9 mouse cellular contexts compared by ENCODE assay signal in genomic region chr11:70024151-70024514, GRCm38 (mm10). TPM values are rescaled to one million over a fixed set of nuclear protein-coding genes. Genes with fewer than 3 reads are reported as not detected.
A peak's percentile ranks its signal among the peaks of the same experiment; 100 is the strongest.
DNase-seq lines count a peak whose midpoint lies in the region; ATAC-seq and TF ChIP-seq lines count a peak whose summit lies in the region.
"Had no signal": no experiment of that assay in that cellular context is flagged by ENCODE, and none has a peak within 500 bp of the region (broad histone marks: within the 10 kb centered on the region; RNA-seq: fewer than 3 reads in every experiment).

No protein-coding gene starts in this region.

- peak overlapping the region; percentile 63 for H3K4me2 ChIP-seq in kidney, embryonic 15.5 days
- peak overlapping the region; percentile 68 for H3K4me2 ChIP-seq in forebrain, embryonic 13.5 days
- H3K4me2 ChIP-seq in intestine, postnatal 0 days (replicated peaks; ENCODE audit: low read depth): peak overlapping the region; percentile 50
- peak overlapping the region; percentile 70 for H3K4me2 ChIP-seq in neural tube, embryonic 13.5 days

- H3K9me3 ChIP-seq in kidney, embryonic 15.5 days (replicated peaks): no peaks in the 10 kb centered on the region
- H3K9me3 ChIP-seq in forebrain, embryonic 13.5 days (replicated peaks): no peaks in the 10 kb centered on the region
- H3K9me3 ChIP-seq in intestine, postnatal 0 days (ENCODE audit: control insufficient read depth): no peaks in the 10 kb centered on the region
- no peaks in the 10 kb centered on the region for H3K9me3 ChIP-seq in neural tube, embryonic 13.5 days

- no peak overlapping the region for H3K27ac ChIP-seq in kidney, embryonic 15.5 days
- H3K27ac ChIP-seq in forebrain, embryonic 13.5 days: peak overlapping the region; percentile 48
- H3K27ac ChIP-seq in intestine, postnatal 0 days (ENCODE audit: low read depth, low read length): no peak overlapping the region
- H3K27ac ChIP-seq in neural tube, embryonic 13.5 days (replicated peaks): peak overlapping the region; percentile 79

- TF ChIP-seq CTCF in intestine, postnatal 0 days (IDR thresholded peaks at IDR 0.05; ENCODE audit: low read depth): no peak

- ATAC-seq in kidney, embryonic 15.5 days (replicated peaks; ENCODE audit: low FRiP score): no peak
- no peak for ATAC-seq in forebrain, embryonic 13.5 days
- no peak for ATAC-seq in intestine, postnatal 0 days
- ATAC-seq in neural tube, embryonic 13.5 days (ENCODE audit: low read depth): no peak

- peaks cover 87% of the 10 kb centered on the region for H3K4me1 ChIP-seq in kidney, embryonic 15.5 days
- peaks cover 90% of the 10 kb centered on the region for H3K4me1 ChIP-seq in forebrain, embryonic 13.5 days
- 0 out of 2 replicates have a peak, but pooled peaks cover 4% of the 10 kb centered on the region for H3K4me1 ChIP-seq in intestine, postnatal 0 days (replicated peaks; ENCODE audit: control insufficient read depth, insufficient read depth, low read length)
- peaks cover 94% of the 10 kb centered on the region for H3K4me1 ChIP-seq in neural tube, embryonic 13.5 days (replicated peaks)

- peak overlapping the region; percentile 37 for H3K4me3 ChIP-seq in kidney, embryonic 15.5 days (replicated peaks)
- H3K4me3 ChIP-seq in forebrain, embryonic 13.5 days: peak overlapping the region; percentile 37
- peak overlapping the region; percentile 20; the same call in 1 of the 2 replicates for H3K4me3 ChIP-seq in intestine, postnatal 0 days (ENCODE audit: low read depth, low read length)
- peak overlapping the region; percentile 39 for H3K4me3 ChIP-seq in neural tube, embryonic 13.5 days

- DNase-seq in kidney, postnatal 36 days: no peak
- DNase-seq in adrenal gland, adult 8-10 months: no peak
- DNase-seq in adrenal gland, postnatal 14 days: no peak

- no peaks in the 10 kb centered on the region for H3K27me3 ChIP-seq in kidney, embryonic 15.5 days
- H3K27me3 ChIP-seq in forebrain, embryonic 13.5 days: no peaks in the 10 kb centered on the region
- peaks cover 28% of the 10 kb centered on the region for H3K27me3 ChIP-seq in intestine, postnatal 0 days (replicated peaks; ENCODE audit: control insufficient read depth, insufficient read depth, low read length)
- H3K27me3 ChIP-seq in neural tube, embryonic 13.5 days: no peaks in the 10 kb centered on the region

- 17% methylated on average over 6 of the region's 6 CpGs for WGBS in kidney, embryonic 15.5 days
- 13% methylated on average over 6 of the region's 6 CpGs for WGBS in forebrain, embryonic 13.5 days
- WGBS in intestine, postnatal 0 days: 24% methylated on average over 6 of the region's 6 CpGs
- WGBS in neural tube, embryonic 13.5 days: 14% methylated on average over 6 of the region's 6 CpGs

- no peaks in the 10 kb centered on the region for H3K36me3 ChIP-seq in kidney, embryonic 15.5 days
- no peaks in the 10 kb centered on the region for H3K36me3 ChIP-seq in forebrain, embryonic 13.5 days (ENCODE audit: poor library complexity, severe bottlenecking)
- no peaks in the 10 kb centered on the region for H3K36me3 ChIP-seq in intestine, postnatal 0 days (ENCODE audit: control insufficient read depth, insufficient read depth)
- no peaks in the 10 kb centered on the region for H3K36me3 ChIP-seq in neural tube, embryonic 13.5 days

- H3K9ac ChIP-seq in kidney, embryonic 15.5 days: peak overlapping the region; percentile 31; the same call in 1 of the 2 replicates
- peak overlapping the region; percentile 66 for H3K9ac ChIP-seq in forebrain, embryonic 13.5 days
- H3K9ac ChIP-seq in intestine, postnatal 0 days (ENCODE audit: low read depth, low read length): peak overlapping the region; percentile 7; the same call in 1 of the 2 replicates
- H3K9ac ChIP-seq in neural tube, embryonic 13.5 days: peak overlapping the region; percentile 71

RNA-seq across cellular contexts. Expression of gene Dlg4, which starts 7.4 kb away (rescaled TPM):
- polyA plus RNA-seq in kidney, embryonic 15.5 days (2015; fragmentation: Nextera tagmentation; extraction: Ambion mirVana): 12.9 and 15.2 TPM in 2 replicates
- polyA plus RNA-seq in forebrain, embryonic 13.5 days (2015; fragmentation: Nextera tagmentation; extraction: Ambion mirVana): 26.2 and 31.1 TPM in 2 replicates
- polyA plus RNA-seq in intestine, postnatal 0 days (2015; fragmentation: Nextera tagmentation; extraction: Ambion mirVana): 1.4 and 1.8 TPM in 2 replicates
- 23.1 and 23.5 TPM in 2 replicates for polyA plus RNA-seq in neural tube, embryonic 13.5 days (2015; fragmentation: Nextera tagmentation; extraction: Ambion mirVana)
- 10 to 100 TPM; 25.7 to 65.4 (median 45.9) TPM for total RNA-seq in adrenal gland, adult 8-10 months (2022)
- 31.9 and 37.0 TPM in 2 replicates for total RNA-seq in adrenal gland, postnatal 14 days (2021)

RNA-seq across cellular contexts. Expression of gene Acadvl, which starts 8.9 kb away (rescaled TPM):
- polyA plus RNA-seq in kidney, embryonic 15.5 days (2015; fragmentation: Nextera tagmentation; extraction: Ambion mirVana): 78.1 and 83.0 TPM in 2 replicates
- polyA plus RNA-seq in forebrain, embryonic 13.5 days (2015; fragmentation: Nextera tagmentation; extraction: Ambion mirVana): 48.7 and 51.3 TPM in 2 replicates
- 203 and 215 TPM in 2 replicates for polyA plus RNA-seq in intestine, postnatal 0 days (2015; fragmentation: Nextera tagmentation; extraction: Ambion mirVana)
- polyA plus RNA-seq in neural tube, embryonic 13.5 days (2015; fragmentation: Nextera tagmentation; extraction: Ambion mirVana): 58.2 and 60.9 TPM in 2 replicates
- total RNA-seq in adrenal gland, adult 8-10 months (2022): 100 to 1,000 TPM; 323 to 415 (median 392) TPM
- 1,177 and 1,207 TPM in 2 replicates for total RNA-seq in adrenal gland, postnatal 14 days (2021)

RNA-seq across cellular contexts. Expression of gene Dvl2, which starts 23.7 kb away (rescaled TPM):
- 38.2 and 43.2 TPM in 2 replicates for polyA plus RNA-seq in kidney, embryonic 15.5 days (2015; fragmentation: Nextera tagmentation; extraction: Ambion mirVana)
- 31.8 and 35.4 TPM in 2 replicates for polyA plus RNA-seq in forebrain, embryonic 13.5 days (2015; fragmentation: Nextera tagmentation; extraction: Ambion mirVana)
- 9.1 TPM in 2 replicates for polyA plus RNA-seq in intestine, postnatal 0 days (2015; fragmentation: Nextera tagmentation; extraction: Ambion mirVana)
- 26.7 and 28.8 TPM in 2 replicates for polyA plus RNA-seq in neural tube, embryonic 13.5 days (2015; fragmentation: Nextera tagmentation; extraction: Ambion mirVana)
- total RNA-seq in adrenal gland, adult 8-10 months (2022): 10 to 100 TPM; 13.4 to 27.1 (median 20.5) TPM
- total RNA-seq in adrenal gland, postnatal 14 days (2021): 16.0 and 23.1 TPM in 2 replicates

RNA-seq across cellular contexts. Expression of gene Phf23, which starts 28.6 kb away (rescaled TPM):
- 75.8 and 78.8 TPM in 2 replicates for polyA plus RNA-seq in kidney, embryonic 15.5 days (2015; fragmentation: Nextera tagmentation; extraction: Ambion mirVana)
- 78.5 and 79.9 TPM in 2 replicates for polyA plus RNA-seq in forebrain, embryonic 13.5 days (2015; fragmentation: Nextera tagmentation; extraction: Ambion mirVana)
- polyA plus RNA-seq in intestine, postnatal 0 days (2015; fragmentation: Nextera tagmentation; extraction: Ambion mirVana): 32.6 and 37.7 TPM in 2 replicates
- 74.2 and 76.3 TPM in 2 replicates for polyA plus RNA-seq in neural tube, embryonic 13.5 days (2015; fragmentation: Nextera tagmentation; extraction: Ambion mirVana)
- total RNA-seq in adrenal gland, adult 8-10 months (2022): 10 to 100 TPM; 55.7 to 61.0 (median 58.4) TPM
- total RNA-seq in adrenal gland, postnatal 14 days (2021): 47.3 and 53.2 TPM in 2 replicates

RNA-seq across cellular contexts. Expression of gene Asgr1, which starts 29.8 kb away (rescaled TPM):
- polyA plus RNA-seq in kidney, embryonic 15.5 days (2015; fragmentation: Nextera tagmentation; extraction: Ambion mirVana): 1.3 and 2.3 TPM in 2 replicates
- polyA plus RNA-seq in forebrain, embryonic 13.5 days (2015; fragmentation: Nextera tagmentation; extraction: Ambion mirVana): 0.37 and 0.59 TPM in 2 replicates
- polyA plus RNA-seq in intestine, postnatal 0 days (2015; fragmentation: Nextera tagmentation; extraction: Ambion mirVana): not detected in 2 replicates
- 1.4 and 2.6 TPM in 2 replicates for polyA plus RNA-seq in neural tube, embryonic 13.5 days (2015; fragmentation: Nextera tagmentation; extraction: Ambion mirVana)
- under 1 TPM in 3 of 4 experiments, not detected in 1; 0.31 to 0.75 (median 0.38) TPM for total RNA-seq in adrenal gland, adult 8-10 months (2022)
- 2.2 and 47.3 TPM in 2 replicates for total RNA-seq in adrenal gland, postnatal 14 days (2021)
- total RNA-seq: hematopoietic stem cell, adult 5-6 weeks; megakaryocyte-erythroid progenitor cell, adult 5-6 weeks had no signal

Comparison
In these comparisons a context has a peak if more than half of its experiments do, and no peak if none do; other contexts are left out.
1. H3K27ac ChIP-seq: peak in forebrain, embryonic 13.5 days (single experiment) and neural tube, embryonic 13.5 days (single experiment); none in kidney, embryonic 15.5 days (single experiment) and intestine, postnatal 0 days (single experiment).
2. H3K9ac ChIP-seq: peak in every context shown above with its lines; median percentile 71 in neural tube, embryonic 13.5 days; 66 in forebrain, embryonic 13.5 days; 31 in kidney, embryonic 15.5 days; 7 in intestine, postnatal 0 days.
3. Peak in every context shown above with its lines, with median percentiles within 50 percentile points of each other: H3K4me2 ChIP-seq and H3K4me3 ChIP-seq.